Mouse (Mus musculus): ENCODE measurements around the gene Rbfox2. TPM values are rescaled to one million over a fixed set of nuclear protein-coding genes. Genes with fewer than 3 reads are reported as not detected.
A peak's percentile ranks its signal among the peaks of the same experiment; 100 is the strongest.

The Rbfox2 gene
- polyA plus RNA-seq, 1 experiment from 2014 or later = 118 TPM

DNA sequence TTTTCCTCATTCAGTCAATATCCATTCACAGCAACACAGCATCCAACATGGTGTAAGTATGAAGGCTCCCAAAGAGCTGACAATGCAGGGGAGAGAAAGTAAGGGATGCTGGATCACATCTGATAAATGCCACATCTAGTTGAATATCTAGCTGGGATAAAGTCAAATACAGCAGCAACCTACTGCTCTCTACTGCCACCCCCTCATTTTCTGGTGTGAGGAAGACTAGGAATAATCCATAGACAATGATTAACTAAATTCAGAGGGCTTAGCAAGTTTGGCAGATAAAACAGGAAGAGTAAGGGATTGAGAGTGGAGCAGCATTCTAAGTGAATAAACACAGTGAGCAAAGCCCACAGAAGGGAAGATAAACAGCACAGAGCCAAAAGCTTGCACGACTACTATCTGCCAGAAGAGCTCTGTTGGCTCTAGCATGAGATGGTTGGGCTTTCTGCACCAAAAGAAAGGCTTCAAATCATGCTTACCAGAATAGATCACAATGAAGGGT, 140.5 kb downstream of the Rbfox2 start:
- ATAC-seq (ENCODE audit: low FRiP score, low read depth) = no peak
- WGBS = 82% methylated on average over 1 of the region's 1 CpGs
- no peak overlapping the region for H3K4me2 ChIP-seq (replicated peaks)
- H3K27me3 ChIP-seq = no peaks in the 10 kb centered on the region
- peaks cover 9% of the 10 kb centered on the region for H3K4me1 ChIP-seq
- H3K4me3 ChIP-seq = no peak overlapping the region
- H3K9me3 ChIP-seq = no peaks in the 10 kb centered on the region
- H3K27ac ChIP-seq (replicated peaks) = no peak overlapping the region
- H3K9ac ChIP-seq (replicated peaks) = no peak overlapping the region
- no peaks in the 10 kb centered on the region for H3K36me3 ChIP-seq

GRCm38 (mm10) chr15:77163336-77163735, 143.5 kb downstream of the Rbfox2 start:
- ATAC-seq (ENCODE audit: low FRiP score, low read depth) = no peak
- Histone ChIP-seq H3K4me1 (peaks cover 9% of the 10 kb centered on the region), H3K9ac (replicated peaks) (no peak overlapping the region), H3K27ac (replicated peaks) (peak overlapping the region; percentile 54; the same call in 1 of the 2 replicates), H3K4me2 (replicated peaks) (no peak overlapping the region), H3K4me3 (no peak overlapping the region), H3K36me3 (no peaks in the 10 kb centered on the region), H3K27me3 (no peaks in the 10 kb centered on the region), H3K9me3 (no peaks in the 10 kb centered on the region)
- 16% methylated on average over 6 of the region's 6 CpGs for whole genome bisulfite sequencing

DNA sequence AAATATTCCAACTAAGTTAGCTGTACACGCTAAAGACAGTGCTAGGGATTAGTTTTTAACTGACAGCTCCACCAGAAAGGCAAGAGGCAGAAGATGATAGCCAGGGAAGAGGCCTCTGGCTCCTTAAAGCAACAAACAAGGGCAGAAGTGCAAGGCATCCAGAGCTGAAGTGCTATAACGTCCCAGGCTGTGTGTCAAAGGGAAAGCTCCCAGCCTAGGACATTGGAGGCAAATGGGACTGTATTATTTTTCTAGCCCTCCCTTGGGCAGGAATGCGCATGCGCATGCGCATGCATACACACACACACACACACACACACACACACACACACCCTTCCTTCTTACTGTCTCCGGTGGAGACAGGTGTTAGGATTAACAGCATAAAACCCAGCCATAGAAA, 143.9 kb downstream of the Rbfox2 start:
- no peaks in the 10 kb centered on the region for H3K27me3 ChIP-seq
- H3K27ac ChIP-seq (replicated peaks) = peak overlapping the region; percentile 54; the same call in 1 of the 2 replicates
- 54% methylated on average over 4 of the region's 6 CpGs for WGBS

DNA sequence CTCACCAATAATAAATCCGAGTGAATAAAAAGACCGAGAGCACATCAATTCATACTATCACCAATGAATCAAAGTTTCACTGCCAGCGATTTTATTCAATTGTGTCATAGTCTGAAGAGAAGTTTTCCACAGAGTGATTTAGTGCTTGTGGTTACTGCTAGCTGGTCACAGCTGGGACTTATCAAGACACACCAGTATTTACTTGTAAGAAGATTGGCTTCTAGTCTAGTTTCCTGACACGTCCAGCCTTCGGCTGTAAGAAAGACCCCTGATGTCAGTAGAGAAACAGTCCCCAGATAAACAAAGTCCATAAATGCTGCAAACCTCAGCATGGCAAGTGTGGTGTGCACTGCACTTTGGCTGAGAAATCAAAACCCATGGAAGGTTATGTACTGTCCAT, 145.4 kb downstream of the Rbfox2 start:
- H3K36me3 ChIP-seq = no peaks in the 10 kb centered on the region
- H3K27ac ChIP-seq (replicated peaks) = no peak overlapping the region
- no peak for ATAC-seq (ENCODE audit: low FRiP score, low read depth)
- no peaks in the 10 kb centered on the region for H3K27me3 ChIP-seq
- WGBS = 86% methylated on average over 5 of the region's 5 CpGs
- H3K4me3 ChIP-seq = no peak overlapping the region
- no peak overlapping the region for H3K9ac ChIP-seq (replicated peaks)
- peaks cover 18% of the 10 kb centered on the region for H3K4me1 ChIP-seq
- no peaks in the 10 kb centered on the region for H3K9me3 ChIP-seq
- no peak overlapping the region for H3K4me2 ChIP-seq (replicated peaks)

More for the DNA sequence above, 143.9 kb downstream of the Rbfox2 start:
- H3K36me3 ChIP-seq = no peaks in the 10 kb centered on the region
- peaks cover 9% of the 10 kb centered on the region for H3K4me1 ChIP-seq
- no peak overlapping the region for H3K4me2 ChIP-seq (replicated peaks)
- 0 out of 2 replicates have a peak overlapping the region, but pooled peaks have one; percentile 24 for H3K9ac ChIP-seq (replicated peaks)
- no peaks in the 10 kb centered on the region for H3K9me3 ChIP-seq
- no peak for ATAC-seq (ENCODE audit: low FRiP score, low read depth)
- H3K4me3 ChIP-seq = no peak overlapping the region

DNA sequence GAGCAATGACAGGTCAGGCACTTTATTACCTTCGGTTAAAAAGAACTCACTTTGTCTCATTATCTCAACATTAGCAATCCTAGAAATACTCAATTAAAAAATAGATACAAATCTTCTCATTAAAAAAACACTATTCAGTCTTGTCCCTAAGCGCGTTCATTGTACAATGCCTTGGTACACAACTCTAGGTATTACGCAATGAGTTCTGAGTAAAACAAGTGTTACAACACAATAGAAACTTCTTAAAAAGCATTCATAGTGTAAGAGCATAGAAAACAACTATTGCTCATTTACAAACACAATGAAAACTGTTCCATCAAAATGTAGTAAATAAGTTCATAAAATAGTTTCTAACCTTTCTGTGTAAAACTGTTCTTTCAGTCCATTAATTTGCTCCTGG, 146.0 kb downstream of the Rbfox2 start:
- WGBS = 96% methylated on average over 4 of the region's 4 CpGs

GRCm38 (mm10) chr15:77156525-77156924, 150.3 kb downstream of the Rbfox2 start:
- 59% methylated on average over 3 of the region's 3 CpGs for WGBS
- Histone ChIP-seq H3K4me3 (no peak overlapping the region), H3K9ac (replicated peaks) (no peak overlapping the region), H3K27ac (replicated peaks) (0 out of 2 replicates have a peak overlapping the region, but pooled peaks have one; percentile 25), H3K36me3 (no peaks in the 10 kb centered on the region), H3K9me3 (no peaks in the 10 kb centered on the region), H3K4me2 (replicated peaks) (no peak overlapping the region), H3K27me3 (no peaks in the 10 kb centered on the region), H3K4me1 (peaks cover 18% of the 10 kb centered on the region)
- no peak for ATAC-seq (ENCODE audit: low FRiP score, low read depth)

More for the DNA sequence above, 146.0 kb downstream of the Rbfox2 start:
- no peaks in the 10 kb centered on the region for H3K27me3 ChIP-seq
- ATAC-seq (ENCODE audit: low FRiP score, low read depth) = no peak
- H3K9ac ChIP-seq (replicated peaks) = no peak overlapping the region
- H3K4me2 ChIP-seq (replicated peaks) = no peak overlapping the region
- H3K4me3 ChIP-seq = no peak overlapping the region
- H3K36me3 ChIP-seq = no peaks in the 10 kb centered on the region
- H3K9me3 ChIP-seq = no peaks in the 10 kb centered on the region
- no peak overlapping the region for H3K27ac ChIP-seq (replicated peaks)
- peaks cover 19% of the 10 kb centered on the region for H3K4me1 ChIP-seq

- Histone ChIP-seq H3K27ac (replicated peaks) (peak overlapping the region; percentile 95), H3K9ac (replicated peaks) (no peak overlapping the region), H3K4me2 (replicated peaks) (no peak overlapping the region), H3K4me1 (peaks cover 37% of the 10 kb centered on the region), H3K36me3 (no peaks in the 10 kb centered on the region), H3K9me3 (no peaks in the 10 kb centered on the region), H3K4me3 (no peak overlapping the region), H3K27me3 (no peaks in the 10 kb centered on the region)
- WGBS = 78% methylated on average over 10 of the region's 10 CpGs
- ATAC-seq (ENCODE audit: low FRiP score, low read depth) = 0 out of 2 replicates have a peak, but pooled peaks have one; percentile 17
These were observed 152.5 kb downstream of the Rbfox2 start for GRCm38 (mm10) chr15:77154248-77154785.

- Histone ChIP-seq H3K27ac (replicated peaks) (peak overlapping the region; percentile 95), H3K4me3 (peak overlapping the region; percentile 56), H3K9ac (replicated peaks) (peak overlapping the region; percentile 77), H3K9me3 (no peaks in the 10 kb centered on the region), H3K4me2 (replicated peaks) (peak overlapping the region; percentile 63), H3K4me1 (peaks cover 44% of the 10 kb centered on the region), H3K36me3 (no peaks in the 10 kb centered on the region), H3K27me3 (no peaks in the 10 kb centered on the region)
- ATAC-seq (ENCODE audit: low FRiP score, low read depth) = peak; percentile 91
- WGBS = under 1% methylated on average over 12 of the region's 12 CpGs
These were observed 153.2 kb downstream of the Rbfox2 start for GRCm38 (mm10) chr15:77153625-77154024.

GRCm38 (mm10) chr15:77153088-77153546, 153.7 kb downstream of the Rbfox2 start:
- Histone ChIP-seq H3K4me2 (replicated peaks) (peak overlapping the region; percentile 63), H3K9ac (replicated peaks) (peak overlapping the region; percentile 77), H3K27ac (replicated peaks) (peak overlapping the region; percentile 95), H3K27me3 (no peaks in the 10 kb centered on the region), H3K4me3 (peak overlapping the region; percentile 56), H3K9me3 (no peaks in the 10 kb centered on the region), H3K4me1 (peaks cover 44% of the 10 kb centered on the region), H3K36me3 (no peaks in the 10 kb centered on the region)
- 0% methylated on average over 3 of the region's 3 CpGs for WGBS
- ATAC-seq (ENCODE audit: low FRiP score, low read depth) = peak; percentile 67

DNA sequence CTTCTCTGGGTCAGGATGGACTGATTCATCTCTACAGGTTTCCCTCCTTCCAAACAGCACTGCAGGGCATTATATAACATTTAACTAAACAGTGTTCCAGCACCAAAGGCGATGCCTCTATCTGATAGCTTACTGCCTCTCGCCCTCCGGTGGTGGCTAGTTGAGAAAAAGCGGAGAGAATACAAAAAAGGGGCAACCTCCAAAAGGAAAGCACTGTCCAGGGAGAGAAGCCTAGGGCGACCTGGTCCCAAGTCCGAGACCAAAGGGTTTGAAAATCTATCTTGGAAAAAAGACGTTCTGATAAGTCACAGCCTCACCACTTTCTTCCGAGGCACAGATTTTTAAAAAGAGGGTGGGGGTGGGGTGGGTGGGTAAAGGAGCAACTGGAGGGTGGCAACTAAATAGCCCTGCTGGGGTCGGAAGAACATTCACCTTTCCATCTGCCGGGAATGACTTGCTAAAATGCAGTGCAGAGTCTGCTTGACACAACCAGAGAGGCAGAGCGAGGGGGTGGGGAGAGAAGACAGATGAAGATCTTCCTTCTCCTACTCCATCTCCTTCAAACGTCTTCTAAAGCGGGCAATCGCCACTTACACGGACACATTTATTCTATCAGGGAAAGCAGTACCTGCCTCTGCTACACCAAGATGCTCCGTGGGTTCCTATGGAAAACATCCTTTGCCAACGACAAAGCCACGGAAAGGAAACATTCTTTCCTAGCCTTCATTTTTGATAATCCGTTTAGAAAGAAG, 154.3 kb downstream of the Rbfox2 start:
- Histone ChIP-seq H3K9me3 (no peaks in the 10 kb centered on the region), H3K9ac (replicated peaks) (peak overlapping the region; percentile 77), H3K36me3 (peaks cover 2% of the 10 kb centered on the region; the same call in 1 of the 2 replicates), H3K27me3 (no peaks in the 10 kb centered on the region), H3K4me1 (peaks cover 44% of the 10 kb centered on the region), H3K4me2 (replicated peaks) (peak overlapping the region; percentile 63), H3K27ac (replicated peaks) (peak overlapping the region; percentile 95), H3K4me3 (peak overlapping the region; percentile 56)
- no peak for ATAC-seq (ENCODE audit: low FRiP score, low read depth)
- under 1% methylated on average over 19 of the region's 19 CpGs for WGBS

DNA sequence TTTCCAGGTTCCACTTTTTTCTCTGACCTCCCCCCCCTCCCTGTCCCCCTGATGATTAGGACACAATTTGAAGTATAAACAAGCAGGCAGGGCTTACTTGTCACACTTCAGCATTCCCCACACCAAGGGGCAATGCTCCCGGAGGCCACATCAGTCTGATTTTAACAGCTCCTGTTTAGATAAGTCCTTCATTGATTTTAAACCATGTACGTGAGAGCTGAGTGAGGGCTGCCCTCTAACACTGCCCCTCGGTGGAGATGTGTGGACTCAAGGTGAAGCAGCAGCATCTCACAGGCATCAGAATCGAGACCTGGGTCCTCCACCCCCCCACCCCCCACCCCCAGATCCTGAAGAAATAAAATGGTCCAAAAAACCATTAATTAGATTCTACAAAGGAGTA, 155.0 kb downstream of the Rbfox2 start:
- H3K4me1 ChIP-seq = peaks cover 43% of the 10 kb centered on the region

GRCm38 (mm10) chr15:77151178-77151577, 155.6 kb downstream of the Rbfox2 start:
- Histone ChIP-seq H3K4me1 (peaks cover 37% of the 10 kb centered on the region), H3K9ac (replicated peaks) (peak overlapping the region; percentile 77), H3K27ac (replicated peaks) (peak overlapping the region; percentile 58; the same call in 1 of the 2 replicates), H3K4me3 (peak overlapping the region; percentile 56), H3K27me3 (no peaks in the 10 kb centered on the region), H3K36me3 (peaks cover 2% of the 10 kb centered on the region; the same call in 1 of the 2 replicates), H3K4me2 (replicated peaks) (peak overlapping the region; percentile 63), H3K9me3 (no peaks in the 10 kb centered on the region)
- ATAC-seq (ENCODE audit: low FRiP score, low read depth) = no peak
- WGBS = 42% methylated on average over 8 of the region's 8 CpGs

More for the DNA sequence above, 155.0 kb downstream of the Rbfox2 start:
- no peaks in the 10 kb centered on the region for H3K9me3 ChIP-seq
- no peaks in the 10 kb centered on the region for H3K27me3 ChIP-seq
- peaks cover 2% of the 10 kb centered on the region; the same call in 1 of the 2 replicates for H3K36me3 ChIP-seq
- H3K27ac ChIP-seq (replicated peaks) = no peak overlapping the region; the same call in 1 of the 2 replicates
- peak overlapping the region; percentile 63 for H3K4me2 ChIP-seq (replicated peaks)
- H3K4me3 ChIP-seq = peak overlapping the region; percentile 56
- peak overlapping the region; percentile 77 for H3K9ac ChIP-seq (replicated peaks)
- WGBS = 15% methylated on average over 4 of the region's 4 CpGs
- ATAC-seq (ENCODE audit: low FRiP score, low read depth) = no peak
